Mouse (Mus musculus): ENCODE results near the gene Syt14. TPM values are rescaled to one million over a fixed set of nuclear protein-coding genes. Genes with fewer than 3 reads are reported as not detected.

Gene Syt14
- total and polyA plus RNA-seq, 2 experiments from 2014 or later, result 5.6 to 11.8 TPM

- Histone ChIP-seq H3K4me3 (ENCODE audit: low read depth, low read length) (no peak overlapping the region), H3K27me3 (ENCODE audit: insufficient read depth, low read length) (no peaks in the 10 kb centered on the region), H3K9me3 (ENCODE audit: low read length) (no peaks in the 10 kb centered on the region), H3K27ac (ENCODE audit: low read depth, low read length) (no peak overlapping the region), H3K36me3 (ENCODE audit: insufficient read depth, low read length) (peaks cover 8% of the 10 kb centered on the region), H3K4me2 (ENCODE audit: low read depth, low read length, poor library complexity, severe bottlenecking) (no peak overlapping the region), H3K9ac (replicated peaks; ENCODE audit: low read length, poor library complexity, severe bottlenecking) (no peak overlapping the region), H3K4me1 (ENCODE audit: insufficient read depth, low read length) (no peaks in the 10 kb centered on the region)
- ATAC-seq (ENCODE audit: low FRiP score) (no peak), DNase-seq (ENCODE audit: low spot score) (no peak)
- no peak for TF ChIP-seq CTCF (IDR thresholded peaks at IDR 0.05)
- WGBS, result 19% methylated on average over 2 of the region's 2 CpGs
These were observed 136.8 kb downstream of the Syt14 start for GRCm38 (mm10) chr1:192898742-192899141.

GRCm38 (mm10) chr1:192897218-192897617, 138.4 kb downstream of the Syt14 start:
- DNase-seq (ENCODE audit: low spot score), result no peak
- peak; percentile 26 for TF ChIP-seq CTCF (IDR thresholded peaks at IDR 0.05)
- Histone ChIP-seq H3K9me3 (ENCODE audit: low read length) (no peaks in the 10 kb centered on the region), H3K36me3 (ENCODE audit: insufficient read depth, low read length) (peaks cover 8% of the 10 kb centered on the region), H3K4me3 (ENCODE audit: low read depth, low read length) (no peak overlapping the region), H3K9ac (replicated peaks; ENCODE audit: low read length, poor library complexity, severe bottlenecking) (no peak overlapping the region), H3K27me3 (ENCODE audit: insufficient read depth, low read length) (no peaks in the 10 kb centered on the region), H3K4me2 (ENCODE audit: low read depth, low read length, poor library complexity, severe bottlenecking) (no peak overlapping the region), H3K27ac (ENCODE audit: low read depth, low read length) (no peak overlapping the region), H3K4me1 (ENCODE audit: insufficient read depth, low read length) (no peaks in the 10 kb centered on the region)
- no peak for ATAC-seq (ENCODE audit: low FRiP score)
- 68% methylated on average over 10 of the region's 10 CpGs for WGBS

- no peaks in the 10 kb centered on the region for H3K4me1 ChIP-seq (ENCODE audit: insufficient read depth, low read length)
- no peak overlapping the region for H3K4me2 ChIP-seq (ENCODE audit: low read depth, low read length, poor library complexity, severe bottlenecking)
- ATAC-seq (ENCODE audit: low FRiP score), result no peak
- H3K27ac ChIP-seq (ENCODE audit: low read depth, low read length), result no peak overlapping the region
- H3K9me3 ChIP-seq (ENCODE audit: low read length), result no peaks in the 10 kb centered on the region
- no peak overlapping the region for H3K4me3 ChIP-seq (ENCODE audit: low read depth, low read length)
- no peak for DNase-seq (ENCODE audit: low spot score)
- H3K36me3 ChIP-seq (ENCODE audit: insufficient read depth, low read length), result peaks cover 8% of the 10 kb centered on the region
- H3K27me3 ChIP-seq (ENCODE audit: insufficient read depth, low read length), result no peaks in the 10 kb centered on the region
- no peak overlapping the region for H3K9ac ChIP-seq (replicated peaks; ENCODE audit: low read length, poor library complexity, severe bottlenecking)
- 92% methylated on average over 3 of the region's 3 CpGs for WGBS
- TF ChIP-seq CTCF (IDR thresholded peaks at IDR 0.05), result no peak
These were observed 139.5 kb downstream of the Syt14 start for GRCm38 (mm10) chr1:192896076-192896475.

- ATAC-seq (ENCODE audit: low FRiP score), result no peak
- Histone ChIP-seq H3K9ac (replicated peaks; ENCODE audit: low read length, poor library complexity, severe bottlenecking) (no peak overlapping the region), H3K36me3 (ENCODE audit: insufficient read depth, low read length) (no peaks in the 10 kb centered on the region), H3K27ac (ENCODE audit: low read depth, low read length) (no peak overlapping the region), H3K4me1 (ENCODE audit: insufficient read depth, low read length) (no peaks in the 10 kb centered on the region), H3K9me3 (ENCODE audit: low read length) (no peaks in the 10 kb centered on the region), H3K4me2 (ENCODE audit: low read depth, low read length, poor library complexity, severe bottlenecking) (no peak overlapping the region), H3K27me3 (ENCODE audit: insufficient read depth, low read length) (no peaks in the 10 kb centered on the region), H3K4me3 (ENCODE audit: low read depth, low read length) (no peak overlapping the region)
- no peak for DNase-seq (ENCODE audit: low spot score)
- WGBS, result 82% methylated on average over 3 of the region's 3 CpGs
- TF ChIP-seq CTCF (IDR thresholded peaks at IDR 0.05), result no peak
These were observed 144.9 kb downstream of the Syt14 start for GRCm38 (mm10) chr1:192890716-192891115.

- H3K27ac ChIP-seq (ENCODE audit: low read depth, low read length), result no peak overlapping the region
These were observed 152.8 kb downstream of the Syt14 start for GRCm38 (mm10) chr1:192882617-192883295.

GRCm38 (mm10) chr1:192880130-192880529, 155.4 kb downstream of the Syt14 start:
- Histone ChIP-seq H3K27ac (ENCODE audit: low read depth, low read length) (no peak overlapping the region), H3K9ac (replicated peaks; ENCODE audit: low read length, poor library complexity, severe bottlenecking) (no peak overlapping the region), H3K9me3 (ENCODE audit: low read length) (no peaks in the 10 kb centered on the region), H3K4me2 (ENCODE audit: low read depth, low read length, poor library complexity, severe bottlenecking) (no peak overlapping the region), H3K4me1 (ENCODE audit: insufficient read depth, low read length) (no peaks in the 10 kb centered on the region), H3K27me3 (ENCODE audit: insufficient read depth, low read length) (no peaks in the 10 kb centered on the region), H3K36me3 (ENCODE audit: insufficient read depth, low read length) (no peaks in the 10 kb centered on the region), H3K4me3 (ENCODE audit: low read depth, low read length) (no peak overlapping the region)
- 81% methylated on average over 4 of the region's 4 CpGs for WGBS
- TF ChIP-seq CTCF (IDR thresholded peaks at IDR 0.05), result peak; percentile 57
- DNase-seq (ENCODE audit: low spot score) (no peak), ATAC-seq (ENCODE audit: low FRiP score) (no peak)

More at GRCm38 (mm10) chr1:192882617-192883295, 152.8 kb downstream of the Syt14 start:
- peak; percentile 37 for TF ChIP-seq CTCF (IDR thresholded peaks at IDR 0.05)
- no peaks in the 10 kb centered on the region for H3K27me3 ChIP-seq (ENCODE audit: insufficient read depth, low read length)
- DNase-seq (ENCODE audit: low spot score) (peak; percentile 21), ATAC-seq (ENCODE audit: low FRiP score) (no peak)
- no peak overlapping the region for H3K4me3 ChIP-seq (ENCODE audit: low read depth, low read length)
- no peak overlapping the region for H3K4me2 ChIP-seq (ENCODE audit: low read depth, low read length, poor library complexity, severe bottlenecking)
- H3K4me1 ChIP-seq (ENCODE audit: insufficient read depth, low read length), result no peaks in the 10 kb centered on the region
- no peaks in the 10 kb centered on the region for H3K9me3 ChIP-seq (ENCODE audit: low read length)
- no peak overlapping the region for H3K9ac ChIP-seq (replicated peaks; ENCODE audit: low read length, poor library complexity, severe bottlenecking)
- H3K36me3 ChIP-seq (ENCODE audit: insufficient read depth, low read length), result no peaks in the 10 kb centered on the region
- 67% methylated on average over 2 of the region's 2 CpGs for WGBS
